Mouse (Mus musculus): ENCODE data around the gene Ctsa. TPM values are rescaled to one million over a fixed set of nuclear protein-coding genes. Genes with fewer than 3 reads are reported as not detected.
"Not testable (repeated sequence)": the region's sequence is repeated elsewhere in the genome, so short reads cannot be mapped to it uniquely, and the experiment has no call there.

Ctsa gene
- polyA plus RNA-seq, 1 experiment from 2014 or later, result 178 TPM

- Histone ChIP-seq H3K27ac (peak overlapping the region; percentile 43; the same call in 1 of the 2 replicates), H3K9ac (peak overlapping the region; percentile 37), H3K4me2 (peak overlapping the region; percentile 98), H3K4me1 (peaks cover 35% of the 10 kb centered on the region), H3K27me3 (peaks cover 53% of the 10 kb centered on the region), H3K4me3 (peak overlapping the region; percentile 52), H3K36me3 (no peaks in the 10 kb centered on the region), H3K9me3 (no peaks in the 10 kb centered on the region)
- ATAC-seq (ENCODE audit: insufficient number of reproducible peaks, low FRiP score, low TSS enrichment, low read depth), result no peak
- 4% methylated on average over 19 of the region's 19 CpGs for WGBS
Measured at GRCm38 (mm10) chr2:164857842-164858553, 25.3 kb downstream of the Ctsa start.

- H3K4me2 ChIP-seq, result no peak overlapping the region
- H3K36me3 ChIP-seq, result no peaks in the 10 kb centered on the region
- ATAC-seq (ENCODE audit: insufficient number of reproducible peaks, low FRiP score, low TSS enrichment, low read depth), result no peak
- H3K27ac ChIP-seq, result no peak overlapping the region
- peaks cover 50% of the 10 kb centered on the region for H3K27me3 ChIP-seq
- H3K4me3 ChIP-seq, result no peak overlapping the region
- no peak overlapping the region for H3K9ac ChIP-seq
- WGBS, result 34% methylated on average over 2 of the region's 2 CpGs
- peaks cover 35% of the 10 kb centered on the region for H3K4me1 ChIP-seq
- H3K9me3 ChIP-seq, result no peaks in the 10 kb centered on the region
Measured at GRCm38 (mm10) chr2:164859155-164859554, 26.5 kb downstream of the Ctsa start.

GRCm38 (mm10) chr2:164859640-164860432 is 27.2 kb downstream of the Ctsa start:
- Histone ChIP-seq H3K4me1 (peaks cover 35% of the 10 kb centered on the region), H3K9me3 (no peaks in the 10 kb centered on the region), H3K27me3 (peaks cover 45% of the 10 kb centered on the region), H3K27ac (no peak overlapping the region), H3K36me3 (no peaks in the 10 kb centered on the region), H3K4me2 (no peak overlapping the region), H3K4me3 (no peak overlapping the region), H3K9ac (no peak overlapping the region)
- ATAC-seq (ENCODE audit: insufficient number of reproducible peaks, low FRiP score, low TSS enrichment, low read depth), result no peak
- 55% methylated on average over 9 of the region's 9 CpGs for WGBS

- H3K4me1 ChIP-seq, result peaks cover 35% of the 10 kb centered on the region
- no peak overlapping the region for H3K4me3 ChIP-seq
- H3K4me2 ChIP-seq, result no peak overlapping the region
- peaks cover 34% of the 10 kb centered on the region for H3K27me3 ChIP-seq
- no peak overlapping the region for H3K9ac ChIP-seq
- H3K27ac ChIP-seq, result no peak overlapping the region
- no peak for ATAC-seq (ENCODE audit: insufficient number of reproducible peaks, low FRiP score, low TSS enrichment, low read depth)
- 64% methylated on average over 4 of the region's 4 CpGs for WGBS
- no peaks in the 10 kb centered on the region for H3K36me3 ChIP-seq
- H3K9me3 ChIP-seq, result no peaks in the 10 kb centered on the region
Measured at GRCm38 (mm10) chr2:164861094-164861493, 28.4 kb downstream of the Ctsa start.

GRCm38 (mm10) chr2:164862179-164862861 is 29.6 kb downstream of the Ctsa start:
- Histone ChIP-seq H3K9ac (no peak overlapping the region), H3K9me3 (no peaks in the 10 kb centered on the region), H3K4me3 (no peak overlapping the region), H3K27me3 (peaks cover 22% of the 10 kb centered on the region), H3K4me2 (no peak overlapping the region), H3K36me3 (no peaks in the 10 kb centered on the region), H3K4me1 (peaks cover 22% of the 10 kb centered on the region), H3K27ac (peak overlapping the region; percentile 8; the same call in 1 of the 2 replicates)
- ATAC-seq (ENCODE audit: insufficient number of reproducible peaks, low FRiP score, low TSS enrichment, low read depth), result peak; percentile 53; the same call in 1 of the 2 replicates
- WGBS, result 28% methylated on average over 9 of the region's 9 CpGs

GRCm38 (mm10) chr2:164863411-164863810 is 30.7 kb downstream of the Ctsa start:
- H3K4me1 ChIP-seq, result peaks cover 13% of the 10 kb centered on the region
- not testable (repeated sequence) for H3K27ac ChIP-seq; H3K36me3 ChIP-seq; H3K9me3 ChIP-seq; H3K9ac ChIP-seq; H3K4me2 ChIP-seq; ATAC-seq (ENCODE audit: insufficient number of reproducible peaks, low FRiP score, low TSS enrichment, low read depth); H3K4me3 ChIP-seq
- 89% methylated on average over 9 of the region's 9 CpGs for WGBS
- peaks cover 11% of the 10 kb centered on the region; the same call in 1 of the 2 replicates for H3K27me3 ChIP-seq

- H3K4me1 ChIP-seq, result peaks cover 13% of the 10 kb centered on the region
- H3K27me3 ChIP-seq, result peaks cover under 1% of the 10 kb centered on the region; the same call in 1 of the 2 replicates
- no peak for ATAC-seq (ENCODE audit: insufficient number of reproducible peaks, low FRiP score, low TSS enrichment, low read depth)
- H3K9ac ChIP-seq, result no peak overlapping the region
- H3K9me3 ChIP-seq, result peaks cover 3% of the 10 kb centered on the region; the same call in 1 of the 2 replicates
- H3K27ac ChIP-seq, result no peak overlapping the region
- H3K4me3 ChIP-seq, result no peak overlapping the region
- H3K36me3 ChIP-seq, result no peaks in the 10 kb centered on the region
- H3K4me2 ChIP-seq, result no peak overlapping the region
- 63% methylated on average over 4 of the region's 4 CpGs for WGBS
Measured at GRCm38 (mm10) chr2:164864593-164864992, 31.9 kb downstream of the Ctsa start.

- Histone ChIP-seq H3K27me3 (no peaks in the 10 kb centered on the region), H3K9ac (no peak overlapping the region), H3K4me3 (no peak overlapping the region), H3K36me3 (no peaks in the 10 kb centered on the region), H3K9me3 (peaks cover 3% of the 10 kb centered on the region; the same call in 1 of the 2 replicates), H3K4me1 (peaks cover 7% of the 10 kb centered on the region), H3K27ac (peak overlapping the region; percentile 48; the same call in 1 of the 2 replicates), H3K4me2 (no peak overlapping the region)
- 51% methylated on average over 16 of the region's 16 CpGs for WGBS
- ATAC-seq (ENCODE audit: insufficient number of reproducible peaks, low FRiP score, low TSS enrichment, low read depth), result no peak; the same call in 1 of the 2 replicates
Measured at GRCm38 (mm10) chr2:164866741-164867551, 34.3 kb downstream of the Ctsa start.

- Histone ChIP-seq H3K4me1 (peaks cover 1% of the 10 kb centered on the region; the same call in 1 of the 2 replicates), H3K27ac (peak overlapping the region; percentile 48; the same call in 1 of the 2 replicates), H3K4me2 (no peak overlapping the region), H3K27me3 (no peaks in the 10 kb centered on the region), H3K9me3 (peaks cover 3% of the 10 kb centered on the region; the same call in 1 of the 2 replicates), H3K4me3 (no peak overlapping the region), H3K9ac (no peak overlapping the region), H3K36me3 (no peaks in the 10 kb centered on the region)
- WGBS, result 91% methylated on average over 7 of the region's 7 CpGs
- ATAC-seq (ENCODE audit: insufficient number of reproducible peaks, low FRiP score, low TSS enrichment, low read depth), result no peak
Measured at GRCm38 (mm10) chr2:164867566-164867965, 34.9 kb downstream of the Ctsa start.

GRCm38 (mm10) chr2:164868491-164868890 is 35.8 kb downstream of the Ctsa start:
- Histone ChIP-seq H3K9me3 (peaks cover 3% of the 10 kb centered on the region; the same call in 1 of the 2 replicates), H3K4me1 (no peaks in the 10 kb centered on the region; the same call in 1 of the 2 replicates), H3K27ac (no peak overlapping the region), H3K4me2 (no peak overlapping the region), H3K36me3 (no peaks in the 10 kb centered on the region), H3K9ac (no peak overlapping the region), H3K4me3 (no peak overlapping the region), H3K27me3 (no peaks in the 10 kb centered on the region)
- 74% methylated on average over 7 of the region's 7 CpGs for WGBS
- ATAC-seq (ENCODE audit: insufficient number of reproducible peaks, low FRiP score, low TSS enrichment, low read depth), result no peak
